Mouse (Mus musculus) lung, adult 10 weeks (tissue): ENCODE measurements around the gene Olfr611. TPM values are rescaled to one million over a fixed set of nuclear protein-coding genes. Genes with fewer than 3 reads are reported as not detected.

Experiments
- polyA plus RNA-seq: library from polyadenylated mRNA; stranded (reverse); fragments of 350-450 nt; fragmentation: Illumina TruSeq; extraction: RNeasy Lipid Tissue Mini Kit (QIAGEN cat#74804); gene quantifications from one replicate; pipeline ENCODE4 v1.2.3, GENCODE M21; 2014; ENCODE audit warnings: low read depth, low replicate concordance; ENCODE audit not compliant: insufficient read depth

The Olfr611 gene
- not detected for polyA plus RNA-seq

GRCm38 (mm10) chr7:103520746-103521145 lies at the start of gene Olfr611:
Olfr611 (minus strand) TSS chr7:103520846.

GRCm38 (mm10) chr7:103569043-103569442 lies 48.4 kb upstream of the Olfr611 start, which contains the start of gene Olfr616:
Olfr616 (minus strand) TSS chr7:103569143.

GRCm38 (mm10) chr7:103555779-103556178 lies 35.1 kb upstream of the Olfr611 start, which contains the start of gene Olfr615:
Olfr615 (plus strand) TSS chr7:103556079.

GRCm38 (mm10) chr7:103547774-103548173 lies 27.1 kb upstream of the Olfr611 start, which contains the start of gene Olfr613:
Olfr613 (plus strand) TSS chr7:103548074.

GRCm38 (mm10) chr7:103542617-103543016 lies 22.0 kb upstream of the Olfr611 start, which contains the start of gene Olfr612:
Olfr612 (minus strand) TSS chr7:103542717.

GRCm38 (mm10) chr7:103512022-103512421 lies 8.6 kb downstream of the Olfr611 start, which contains the start of gene Olfr610:
Olfr610 (minus strand) TSS chr7:103512122.

GRCm38 (mm10) chr7:103497962-103498361 lies 22.7 kb downstream of the Olfr611 start, which contains the start of gene Olfr609:
Olfr609 (minus strand) TSS chr7:103498062.

GRCm38 (mm10) chr7:103469577-103469976 lies 51.1 kb downstream of the Olfr611 start, which contains the start of gene Olfr608:
Olfr608 (plus strand) TSS chr7:103469877.

Other genes starting within 250 kb of the Olfr611 start
- gene Olfr596, start 215.2 kb downstream of the Olfr611 start, polyA plus RNA-seq: not detected
- not detected for gene Olfr597, start 204.5 kb downstream of the Olfr611 start, polyA plus RNA-seq
- gene Olfr598, start 197.3 kb downstream of the Olfr611 start, polyA plus RNA-seq: not detected
- not detected for gene Olfr599, start 184.9 kb downstream of the Olfr611 start, polyA plus RNA-seq
- not detected for gene Olfr600, start 171.2 kb downstream of the Olfr611 start, polyA plus RNA-seq
- gene Olfr601, start 158.2 kb downstream of the Olfr611 start, polyA plus RNA-seq: not detected
- not detected for gene Olfr603, start 134.7 kb downstream of the Olfr611 start, polyA plus RNA-seq
- not detected for gene Usp17lc, start 105.8 kb downstream of the Olfr611 start, polyA plus RNA-seq
- not detected for gene Olfr605, start 75.4 kb downstream of the Olfr611 start, polyA plus RNA-seq
- gene Olfr606, start 71.8 kb downstream of the Olfr611 start, polyA plus RNA-seq: not detected
- gene Olfr607, start 56.7 kb downstream of the Olfr611 start, polyA plus RNA-seq: not detected
- not detected for gene Olfr608, start 51.0 kb downstream of the Olfr611 start, polyA plus RNA-seq
- not detected for gene Olfr609, start 22.8 kb downstream of the Olfr611 start, polyA plus RNA-seq
- gene Olfr610, start 8.7 kb downstream of the Olfr611 start, polyA plus RNA-seq: not detected
- gene Olfr612, start 21.9 kb upstream of the Olfr611 start, polyA plus RNA-seq: not detected
- not detected for gene Olfr613, start 27.2 kb upstream of the Olfr611 start, polyA plus RNA-seq
- gene Olfr615, start 35.2 kb upstream of the Olfr611 start, polyA plus RNA-seq: not detected
- gene Olfr616, start 48.3 kb upstream of the Olfr611 start, polyA plus RNA-seq: not detected
- gene Olfr617, start 52.2 kb upstream of the Olfr611 start, polyA plus RNA-seq: not detected
- not detected for gene Olfr618, start 69.3 kb upstream of the Olfr611 start, polyA plus RNA-seq
- gene Olfr619, start 79.7 kb upstream of the Olfr611 start, polyA plus RNA-seq: not detected
- gene Olfr620, start 91.7 kb upstream of the Olfr611 start, polyA plus RNA-seq: not detected
- gene Olfr622, start 121.9 kb upstream of the Olfr611 start, polyA plus RNA-seq: not detected
- gene Olfr623, start 142.9 kb upstream of the Olfr611 start, polyA plus RNA-seq: not detected
- 0.04 TPM for gene Olfr624, start 150.3 kb upstream of the Olfr611 start, polyA plus RNA-seq
- not detected for gene Olfr625-ps1, start 161.9 kb upstream of the Olfr611 start, polyA plus RNA-seq
- gene Olfr243, start 193.8 kb upstream of the Olfr611 start, polyA plus RNA-seq: not detected
- not detected for gene Olfr628, start 209.5 kb upstream of the Olfr611 start, polyA plus RNA-seq
- gene Olfr629, start 224.1 kb upstream of the Olfr611 start, polyA plus RNA-seq: not detected
- gene Olfr630, start 236.5 kb upstream of the Olfr611 start, polyA plus RNA-seq: not detected